Mouse (Mus musculus) T-cell, adult 2 months (primary cell): ENCODE data around the gene Ralgps1.
A peak's percentile ranks its signal among the peaks of the same experiment; 100 is the strongest.

ENCODE experiments used
- DNase-seq: peaks from one replicate; pipeline ENCODE4 v3.0.0; 2022; ENCODE audit warnings: low spot score

Ralgps1 gene

DNA sequence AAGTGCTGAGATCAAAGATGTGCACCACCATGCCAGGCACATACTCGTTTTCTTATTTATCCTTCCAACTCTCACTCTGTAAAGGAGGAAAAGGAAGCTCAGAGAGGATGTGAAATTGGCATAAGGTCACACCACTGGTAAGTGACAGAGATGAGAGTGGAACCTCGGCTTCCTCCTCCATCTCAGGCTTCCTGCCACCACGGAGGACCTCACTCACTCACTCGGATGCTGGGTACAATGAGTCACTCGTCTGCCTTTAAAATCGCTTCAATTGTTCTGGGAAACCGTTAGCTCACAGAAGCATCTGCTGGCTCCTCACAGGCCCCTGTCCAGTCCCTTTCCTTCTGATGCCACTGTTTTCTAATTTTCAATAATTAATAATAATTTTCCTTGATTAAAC lies 194.8 kb downstream of the Ralgps1 start:
- DNase-seq, result no peak

GRCm38 (mm10) chr2:33173686-33174085 lies 197.6 kb downstream of the Ralgps1 start:
- no peak for DNase-seq

DNA sequence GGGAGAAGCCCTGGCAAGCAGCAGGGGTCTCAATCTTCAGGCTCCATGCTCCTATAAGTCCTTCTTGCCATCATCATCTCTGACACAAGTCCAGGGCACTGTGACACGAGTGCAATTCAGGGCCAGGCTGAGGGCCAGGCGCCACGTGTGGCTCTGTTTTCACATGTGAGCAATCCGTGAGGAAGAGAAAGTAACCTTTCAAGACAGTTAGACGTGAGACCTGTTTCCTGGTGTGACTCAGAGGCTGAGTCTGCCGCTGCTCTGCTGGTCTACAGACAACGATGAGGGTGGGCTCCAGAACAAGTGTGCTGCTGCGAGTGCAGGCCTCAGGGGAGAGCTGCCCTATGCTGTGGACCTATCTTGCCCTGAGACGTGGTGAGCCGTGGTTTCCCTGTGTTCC lies 198.2 kb downstream of the Ralgps1 start:
- no peak for DNase-seq

DNA sequence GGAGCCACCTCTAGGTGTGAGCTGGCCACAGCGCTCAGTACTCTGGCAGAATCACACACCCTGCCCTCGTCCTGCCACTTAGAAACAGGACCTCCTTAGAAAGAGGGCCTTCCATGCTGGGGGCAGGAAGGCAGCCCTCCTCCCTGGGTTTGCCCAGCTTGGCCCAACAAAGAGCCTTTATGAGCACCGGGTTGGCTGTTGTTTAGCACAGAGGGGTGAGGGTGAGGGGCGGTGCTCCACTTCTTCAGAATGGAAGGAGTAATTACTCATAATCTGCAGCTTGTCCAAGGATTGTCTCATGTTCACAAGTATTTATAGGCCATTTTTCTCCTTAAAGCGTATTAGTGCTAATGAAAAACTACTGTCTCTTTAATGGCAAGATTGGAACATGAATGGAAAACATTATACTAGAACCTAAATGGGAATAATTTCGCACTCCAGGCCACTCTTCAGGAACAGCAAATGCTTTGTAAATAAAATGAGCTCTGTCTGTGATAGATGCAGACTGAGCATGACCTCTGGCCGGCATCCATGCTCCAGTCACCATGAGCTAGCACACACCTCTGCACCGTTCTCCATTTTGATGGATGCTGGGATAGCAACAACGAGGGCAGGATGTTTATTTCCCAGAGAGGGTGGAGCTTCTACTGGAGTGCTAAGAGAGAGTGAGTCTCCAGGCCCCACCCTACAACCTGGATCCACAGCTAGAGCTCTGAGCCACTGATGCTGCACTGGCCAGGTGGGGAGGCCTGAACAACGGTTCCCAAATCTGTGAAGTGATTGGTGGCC lies 200.3 kb downstream of the Ralgps1 start:
- no peak for DNase-seq

DNA sequence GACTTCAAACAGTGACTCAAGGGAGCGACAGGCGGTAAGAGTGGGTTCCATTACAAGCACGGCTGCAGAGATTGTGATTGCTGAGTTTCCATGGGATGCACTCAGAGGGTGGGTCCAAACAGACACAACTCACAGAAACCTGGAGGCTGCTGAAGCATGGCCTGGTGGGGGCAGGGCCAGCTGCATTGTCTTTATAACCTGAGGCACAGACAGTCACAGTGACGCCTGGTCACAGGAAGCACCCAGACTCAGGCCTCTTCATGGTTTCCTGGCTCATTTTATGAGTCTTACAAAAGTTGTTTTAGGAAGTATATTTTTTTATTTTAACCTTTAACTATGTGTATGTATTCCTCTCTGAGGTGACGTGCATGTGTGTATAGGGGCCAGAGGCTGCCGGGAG lies 201.8 kb downstream of the Ralgps1 start:
- no peak for DNase-seq

DNA sequence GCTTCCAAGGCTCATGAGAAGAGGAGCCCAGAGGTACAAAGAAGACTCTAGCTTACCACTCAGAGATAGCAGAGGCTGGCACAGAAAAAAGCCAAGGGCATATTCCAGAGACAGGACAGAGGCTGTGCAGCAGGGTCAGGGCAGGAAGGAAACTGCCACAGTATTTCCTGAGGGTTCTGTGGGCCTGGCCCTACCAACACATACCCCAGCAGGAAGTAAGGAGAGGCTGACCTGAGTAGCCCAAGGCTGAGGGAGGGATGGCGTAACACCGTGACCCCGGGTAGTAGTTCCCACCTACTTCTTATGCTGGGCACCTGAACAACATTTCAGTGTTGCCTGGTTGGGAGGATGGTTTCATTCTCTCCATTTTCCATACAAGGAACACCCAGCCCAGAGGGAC lies 204.2 kb downstream of the Ralgps1 start:
- DNase-seq, result no peak

- no peak for DNase-seq
Measured at GRCm38 (mm10) chr2:33165710-33166374, 205.4 kb downstream of the Ralgps1 start.

DNA sequence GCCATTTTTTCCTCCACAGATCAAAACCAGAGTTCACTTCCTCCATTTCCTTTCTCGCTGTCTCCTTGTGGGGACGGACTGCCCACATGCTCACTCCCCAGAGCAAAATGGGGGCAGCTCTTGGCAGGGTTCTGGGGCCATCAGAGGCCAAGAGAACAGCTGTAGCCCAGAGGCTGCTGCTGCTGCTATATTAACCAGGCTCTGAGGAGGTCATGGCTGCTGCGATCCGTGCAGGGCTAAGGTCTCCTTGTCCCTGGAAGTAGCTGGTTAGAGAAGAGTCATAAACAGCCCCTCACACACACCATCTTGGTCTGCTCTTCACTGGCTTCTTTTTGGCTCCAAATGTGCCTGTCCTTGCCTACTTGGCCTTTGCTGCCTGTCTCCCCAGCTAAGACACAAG lies 206.1 kb downstream of the Ralgps1 start:
- no peak for DNase-seq

DNA sequence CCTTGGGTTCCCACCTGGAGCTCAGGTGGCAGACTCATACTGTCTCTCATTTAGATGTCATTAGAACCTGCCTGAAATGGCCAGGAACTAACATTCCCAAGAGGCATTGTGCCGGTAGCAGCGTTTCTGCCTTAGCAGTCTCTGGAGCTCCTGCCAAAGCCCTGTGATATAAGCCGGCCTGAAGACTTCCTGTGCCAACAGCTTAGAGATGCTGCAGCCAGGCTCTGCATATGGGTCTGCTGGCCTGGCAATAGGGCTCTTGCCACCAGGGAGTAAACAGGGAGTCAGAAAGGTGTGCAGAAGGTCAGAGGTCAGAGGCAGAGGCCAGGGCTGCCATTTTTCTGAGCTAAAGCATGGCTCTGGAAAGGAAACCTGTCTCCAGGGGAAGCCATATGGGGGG lies 206.6 kb downstream of the Ralgps1 start:
- DNase-seq, result no peak

DNA sequence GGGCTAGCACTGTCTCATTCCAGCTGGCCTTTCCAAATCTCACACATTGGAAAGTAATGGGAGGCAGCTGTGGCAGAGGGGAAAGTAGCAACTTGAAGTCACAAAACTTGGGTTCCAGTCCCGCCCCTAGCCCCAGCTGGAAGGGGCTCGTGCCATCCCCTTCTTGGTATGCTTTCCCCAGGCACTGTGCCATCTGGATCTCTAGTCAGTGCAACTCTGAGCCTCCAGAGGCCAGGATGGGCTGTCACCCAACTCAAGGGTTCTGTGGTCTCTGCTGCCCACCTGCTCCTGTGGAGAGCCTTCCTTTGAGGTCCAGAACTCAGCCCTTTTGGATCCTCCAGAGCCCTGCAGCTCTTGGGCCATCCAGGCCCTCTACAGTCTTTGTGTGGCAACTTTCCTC lies 209.2 kb downstream of the Ralgps1 start:
- no peak for DNase-seq

- no peak for DNase-seq
Measured at GRCm38 (mm10) chr2:33160326-33160973, 210.8 kb downstream of the Ralgps1 start.

DNA sequence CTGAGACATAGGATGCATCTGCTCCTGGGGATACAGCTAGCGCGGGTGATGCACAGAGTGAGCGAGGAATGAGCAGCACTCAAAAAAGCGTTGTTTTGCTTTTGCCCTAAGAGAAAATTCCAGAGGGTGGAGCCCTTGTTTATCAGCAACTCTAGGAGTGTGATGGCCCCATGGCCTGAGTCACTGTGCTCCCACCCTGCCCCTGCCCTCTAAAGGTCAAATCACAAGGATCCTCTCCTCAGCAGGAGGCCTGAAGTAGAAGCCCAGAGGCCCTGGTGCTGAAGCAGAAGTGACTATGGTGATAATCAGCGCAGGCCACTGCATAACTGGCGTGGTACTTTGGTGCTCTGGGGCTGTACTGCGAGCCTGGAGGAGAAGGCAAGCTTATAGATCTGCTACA lies 211.7 kb downstream of the Ralgps1 start:
- no peak for DNase-seq

DNA sequence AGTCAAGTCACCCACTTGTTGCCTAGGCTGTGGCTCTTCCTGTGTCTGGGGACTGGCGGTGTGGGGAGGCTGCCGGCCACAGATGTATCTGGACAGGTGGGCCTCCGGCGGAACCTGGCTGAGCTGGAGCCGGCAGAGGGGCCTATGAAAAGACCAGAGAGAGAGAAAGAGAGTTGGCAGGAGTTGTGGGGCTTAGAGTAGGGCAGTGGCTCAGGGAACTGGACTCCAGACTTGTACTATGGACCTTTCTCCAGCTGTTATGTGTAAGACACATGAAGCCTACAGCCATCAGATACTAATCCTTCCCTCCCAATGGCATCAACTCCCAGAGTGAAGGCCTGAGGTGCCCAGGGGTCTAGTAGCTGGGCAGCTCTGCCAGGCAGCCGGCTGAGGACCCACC lies 212.4 kb downstream of the Ralgps1 start:
- DNase-seq, result no peak

- DNase-seq, result no peak
Measured at GRCm38 (mm10) chr2:33156283-33156781, 215.0 kb downstream of the Ralgps1 start.

GRCm38 (mm10) chr2:33154751-33155372 lies 216.4 kb downstream of the Ralgps1 start:
- DNase-seq, result peak; percentile 41

- no peak for DNase-seq
Measured at GRCm38 (mm10) chr2:33146994-33147393, 224.3 kb downstream of the Ralgps1 start.

DNA sequence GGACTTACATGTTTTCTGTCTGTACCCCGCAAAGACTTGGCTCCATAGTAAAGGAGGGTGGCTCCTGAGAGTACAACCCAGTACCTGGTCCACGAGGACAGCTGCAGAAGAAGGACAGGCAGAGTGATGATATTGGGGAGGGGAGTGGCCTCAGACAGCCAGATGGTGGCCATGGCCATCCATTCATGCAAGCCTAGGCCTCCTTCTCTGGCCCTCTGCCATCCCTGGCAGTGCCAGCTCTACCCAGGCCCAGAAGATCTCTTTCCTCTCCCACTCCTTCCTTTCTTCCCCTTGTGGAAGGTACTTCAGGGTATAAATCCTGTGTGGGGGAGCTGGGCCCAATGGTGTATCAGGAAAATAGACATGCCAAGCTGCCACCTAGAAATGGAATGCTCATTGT lies 228.0 kb downstream of the Ralgps1 start:
- DNase-seq, result no peak

DNA sequence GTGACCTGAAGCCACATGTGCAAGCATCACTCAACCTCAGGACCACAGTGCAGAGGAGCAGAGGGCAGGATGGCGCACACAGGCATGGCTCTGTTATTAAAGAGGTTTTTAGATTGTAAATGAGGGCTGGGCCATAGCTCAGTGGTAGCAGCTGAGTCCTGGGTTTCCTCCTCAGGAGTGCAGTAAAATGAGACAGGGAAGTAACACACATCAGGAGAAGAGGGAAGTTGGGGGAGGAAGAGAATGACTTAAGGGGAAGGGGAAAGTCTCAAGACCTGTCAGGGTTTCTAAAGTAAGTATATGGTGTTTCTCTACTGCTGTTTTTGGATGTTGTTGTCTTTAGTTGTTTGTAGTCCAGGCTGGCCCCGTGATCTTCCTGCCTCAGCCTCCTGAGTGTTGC lies 232.8 kb downstream of the Ralgps1 start:
- DNase-seq, result no peak

DNA sequence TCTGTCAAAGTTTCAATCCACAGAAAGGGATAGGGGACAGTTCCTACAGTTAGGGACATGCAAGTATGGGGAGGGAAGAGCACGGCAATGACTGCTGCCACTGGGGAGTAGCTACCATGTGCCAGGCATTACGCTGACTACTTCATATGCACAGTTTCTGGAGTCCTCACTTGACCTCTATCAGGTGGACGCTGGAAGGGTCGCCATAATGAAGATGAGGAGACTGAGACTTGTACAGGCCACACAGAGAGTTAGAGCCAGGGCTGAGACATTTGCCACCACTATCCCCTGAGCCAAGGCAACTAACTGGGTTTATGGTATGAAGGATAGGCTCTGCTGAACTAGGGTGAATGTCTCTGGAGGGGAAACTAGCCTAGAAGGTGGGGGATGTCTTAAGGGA lies 233.6 kb downstream of the Ralgps1 start:
- no peak for DNase-seq

DNA sequence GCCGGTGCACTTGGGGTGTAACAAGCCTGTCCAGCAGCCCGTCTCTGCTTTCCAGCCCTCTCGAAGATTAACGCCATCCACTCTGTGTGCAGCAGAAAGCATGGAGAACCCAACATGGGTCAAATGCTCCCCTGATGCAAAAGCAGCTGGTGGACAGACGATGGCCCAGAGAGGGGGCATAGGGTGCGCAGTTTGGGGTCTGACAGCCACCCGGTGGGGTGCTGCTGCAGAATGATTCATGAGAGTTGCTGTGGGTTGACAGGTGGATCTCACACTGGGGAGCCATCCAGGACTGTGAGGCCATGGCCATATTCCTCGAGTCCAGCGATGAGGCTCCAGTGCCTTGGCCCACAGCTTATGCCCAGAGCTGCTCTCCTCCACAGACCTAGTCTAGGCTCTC lies 234.0 kb downstream of the Ralgps1 start:
- DNase-seq, result no peak

DNA sequence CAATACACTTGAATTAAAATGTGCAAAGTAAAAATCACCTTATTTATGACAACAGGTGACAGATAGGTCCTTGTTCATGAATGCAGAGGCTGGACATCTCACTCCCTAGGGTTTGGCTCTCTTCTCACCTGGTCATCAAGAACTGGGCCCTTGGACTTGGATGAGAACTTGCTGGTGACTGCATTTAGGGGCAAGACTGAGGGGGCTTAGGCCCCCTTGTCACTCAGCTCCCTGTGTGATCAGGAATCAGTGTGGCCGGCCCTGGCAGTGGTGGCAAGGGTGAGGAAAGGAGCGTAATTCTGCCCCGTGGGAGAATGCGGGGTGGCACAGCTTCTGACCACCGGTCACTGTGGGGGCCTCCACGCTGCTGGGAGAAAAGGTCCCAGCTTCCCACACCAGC lies 234.9 kb downstream of the Ralgps1 start:
- no peak for DNase-seq

- no peak for DNase-seq
Measured at GRCm38 (mm10) chr2:33134766-33135490, 236.4 kb downstream of the Ralgps1 start.
